Mouse (Mus musculus) ES-E14 (cell line): ENCODE data around the gene Gstm2. TPM values are rescaled to one million over a fixed set of nuclear protein-coding genes. Genes with fewer than 3 reads are reported as not detected.
"Not testable (repeated sequence)": the region's sequence is repeated elsewhere in the genome, so short reads cannot be mapped to it uniquely, and the experiment has no call there.

ENCODE experiments used
- DNase-seq: peaks from one replicate; pipeline ENCODE4 v3.0.0-alpha.2; 2013; ENCODE audit warnings: low read depth, low spot score
- H3K27ac ChIP-seq: 2 replicates; pipeline ENCODE4 v1.5.1; 2012; ENCODE audit warnings: low read depth, mild to moderate bottlenecking, low read length, moderate library complexity, mixed read lengths; ENCODE audit not compliant: poor library complexity, insufficient read depth, severe bottlenecking
- H3K36me3 ChIP-seq: 2 replicates; pipeline ENCODE4 v1.6.1; 2012; ENCODE audit warnings: mild to moderate bottlenecking, low read length, moderate library complexity, mixed read lengths; ENCODE audit not compliant: control insufficient read depth, poor library complexity, insufficient read depth, severe bottlenecking
- H3K4me1 ChIP-seq, 2 experiments: fragments of 150-350 bp in 1 of 2; sonication (generic) in 1 of 2; 2 replicates each; pipeline ENCODE4 v1.6.1; 2012; ENCODE audit warnings: low read length in 2 of 2, mild to moderate bottlenecking in 1 of 2, mixed read lengths in 1 of 2; ENCODE audit not compliant: control insufficient read depth in 2 of 2, insufficient read depth in 2 of 2, poor library complexity in 1 of 2
- H3K4me3 ChIP-seq, 2 experiments: fragments of 150-350 bp in 1 of 2; sonication (generic) in 1 of 2; 2 replicates each; pipeline ENCODE4 v1.5.1; 2012; ENCODE audit warnings: low read length in 2 of 2, low read depth in 1 of 2, mild to moderate bottlenecking in 1 of 2, mixed read lengths in 1 of 2; ENCODE audit not compliant: insufficient read depth in 1 of 2, poor library complexity in 1 of 2, severe bottlenecking in 1 of 2
- H3K9ac ChIP-seq: 2 replicates; pipeline ENCODE4 v1.6.1; 2012; ENCODE audit warnings: low read depth, mild to moderate bottlenecking, low read length, mixed read lengths; ENCODE audit not compliant: poor library complexity, insufficient read depth, severe bottlenecking
- H3K9me3 ChIP-seq: fragments of 150-350 bp; sonication (generic); 2 replicates; pipeline ENCODE4 v1.6.1; 2012; ENCODE audit warnings: low read depth, mild to moderate bottlenecking, low read length; ENCODE audit not compliant: control insufficient read depth, insufficient read depth
- CHD2 ChIP-seq: IDR thresholded peaks from 2 replicates; pipeline ENCODE4 v1.6.1; 2014; ENCODE audit warnings: mild to moderate bottlenecking, low read depth, low read length, inconsistent platforms
- HCFC1 ChIP-seq: IDR thresholded peaks from 2 replicates; pipeline ENCODE4 v1.6.1; 2012; ENCODE audit warnings: low read length, inconsistent platforms, borderline replicate concordance; ENCODE audit not compliant: insufficient read depth
- MAFK ChIP-seq: IDR thresholded peaks from 2 replicates; pipeline ENCODE4 v1.6.1; 2014; ENCODE audit warnings: mild to moderate bottlenecking, low read depth, low read length, inconsistent platforms; ENCODE audit not compliant: insufficient read depth
- ZC3H11A ChIP-seq: IDR thresholded peaks from 2 replicates; pipeline ENCODE4 v1.6.1; 2012; ENCODE audit warnings: low read depth, mild to moderate bottlenecking, inconsistent platforms, low read length, borderline replicate concordance
- ZNF384 ChIP-seq: IDR thresholded peaks from 2 replicates; pipeline ENCODE4 v1.6.1; 2012; ENCODE audit warnings: low read depth, low read length, inconsistent platforms
- in situ Hi-C, 2 experiments: fragments of 600-800 bp; cut with MboI; formaldehyde crosslinking; loops; one replicate each; pipeline ENCODE4 v1.15.1; 2025; ENCODE audit warnings: low sequenced_read_pairs in 2 of 2, inconsistent platforms in 1 of 2; ENCODE audit not compliant: unreplicated experiment in 2 of 2
- total RNA-seq: library from RNA; depleted of rRNA; stranded (reverse); fragments of 300-350 nt; gene quantifications from 2 replicates; pipeline ENCODE4 v1.2.3, GENCODE M21; 2012

Gene Gstm2
- total RNA-seq, 1 experiment: 9.1 TPM

GRCm38 (mm10) chr3:108018190-108018820 is 32.1 kb upstream of the Gstm2 start:
- peaks cover 3 to 9% of the 10 kb centered on the region in 2 experiments; a peak in 2 of 4 replicates for H3K4me1 ChIP-seq
- no peak for DNase-seq
- no peak for TF ChIP-seq MAFK
- TF ChIP-seq HCFC1: no peak
- H3K36me3 ChIP-seq: no peaks in the 10 kb centered on the region; the same call in 1 of the 2 replicates
- no peak overlapping the region for H3K27ac ChIP-seq
- H3K4me3 ChIP-seq: peak overlapping the region in 1 of 2 experiments; percentile 32; a peak in 1 of 4 replicates
- in situ Hi-C loops: no loop called here
- peak overlapping the region; percentile 50; the same call in 1 of the 2 replicates for H3K9ac ChIP-seq
- no peaks in the 10 kb centered on the region for H3K9me3 ChIP-seq

- Histone ChIP-seq H3K27ac (peak within 1 kb of the TSS; percentile 54; the same call in 1 of the 2 replicates), H3K4me1 (peaks cover 6 to 16% of the 10 kb centered on the region in 2 experiments; a peak in 2 of 4 replicates), H3K4me3 (peak within 1 kb of the TSS; percentile 64 to 85), H3K36me3 (no peaks in the 10 kb centered on the region; the same call in 1 of the 2 replicates), H3K9me3 (no peaks in the 10 kb centered on the region), H3K9ac (peak within 1 kb of the TSS; percentile 72)
- in situ Hi-C loops: no loop called here
- peak; percentile 98 for DNase-seq
- TF ChIP-seq MAFK: no peak
- no peak for TF ChIP-seq ZNF384
- no peak for TF ChIP-seq CHD2
- no peak for TF ChIP-seq ZC3H11A
- no peak for TF ChIP-seq HCFC1
These were observed 31.4 kb upstream of the Gstm2 start, which contains the start of gene Gstm1 for GRCm38 (mm10) chr3:108017473-108018189. TSS of gene Gstm1 (minus strand) at chr3:108017973.

GRCm38 (mm10) chr3:108016468-108016867 is 30.2 kb upstream of the Gstm2 start:
- DNase-seq, in situ Hi-C loops, H3K9ac ChIP-seq, H3K4me3 ChIP-seq, H3K27ac ChIP-seq, H3K36me3 ChIP-seq, H3K9me3 ChIP-seq: not testable (repeated sequence)
- H3K4me1 ChIP-seq: peaks cover 6 to 12% of the 10 kb centered on the region in 2 experiments; a peak in 2 of 4 replicates

GRCm38 (mm10) chr3:108014974-108015346 is 28.7 kb upstream of the Gstm2 start:
- Histone ChIP-seq H3K4me1 (peaks cover 6 to 12% of the 10 kb centered on the region in 2 experiments; a peak in 2 of 4 replicates), H3K9ac (no peak overlapping the region), H3K27ac (no peak overlapping the region), H3K4me3 (no peak overlapping the region), H3K9me3 (no peaks in the 10 kb centered on the region), H3K36me3 (no peaks in the 10 kb centered on the region; the same call in 1 of the 2 replicates)
- DNase-seq: no peak
- TF ChIP-seq ZC3H11A (no peak), CHD2 (no peak), MAFK (no peak), ZNF384 (no peak), HCFC1 (no peak)
- in situ Hi-C loops: no loop called here
